Comparison of ENCODE assay signal across 8 mouse cellular contexts in genomic region chr12:88709223-88709622, GRCm38 (mm10). TPM values are rescaled to one million over a fixed set of nuclear protein-coding genes. Genes with fewer than 3 reads are reported as not detected.
A peak's percentile ranks its signal among the peaks of the same experiment; 100 is the strongest.
DNase-seq lines count a peak whose midpoint lies in the region; ATAC-seq lines count a peak whose summit lies in the region.

No protein-coding gene starts in this region.

- 0 out of 2 replicates have a peak, but pooled peaks have one; percentile 63 for ATAC-seq in heart, embryonic 11.5 days (replicated peaks; ENCODE audit: insufficient number of reproducible peaks, low FRiP score, low TSS enrichment)
- peak; percentile 83 for ATAC-seq in kidney, embryonic 15.5 days (replicated peaks; ENCODE audit: low FRiP score)
- peak; percentile 89 for ATAC-seq in megakaryocyte-erythroid progenitor cell, adult 5-6 weeks (replicated peaks; ENCODE audit: low FRiP score, low TSS enrichment, poor library complexity, severe bottlenecking)

- H3K9ac ChIP-seq in heart, embryonic 11.5 days (ENCODE audit: low read depth, low read length) = no peak overlapping the region
- H3K9ac ChIP-seq in kidney, embryonic 15.5 days = no peak overlapping the region

- no peak overlapping the region for H3K4me2 ChIP-seq in heart, embryonic 11.5 days
- no peak overlapping the region for H3K4me2 ChIP-seq in kidney, embryonic 15.5 days

- no peak overlapping the region for H3K4me3 ChIP-seq in heart, embryonic 11.5 days (ENCODE audit: low read depth, low read length)
- H3K4me3 ChIP-seq in kidney, embryonic 15.5 days (replicated peaks) = no peak overlapping the region

- no peaks in the 10 kb centered on the region for H3K9me3 ChIP-seq in heart, embryonic 11.5 days (replicated peaks; ENCODE audit: control insufficient read depth, low read length)
- H3K9me3 ChIP-seq in kidney, embryonic 15.5 days (replicated peaks) = no peaks in the 10 kb centered on the region

- H3K27ac ChIP-seq in heart, embryonic 11.5 days (ENCODE audit: low read depth, low read length) = no peak overlapping the region
- H3K27ac ChIP-seq in kidney, embryonic 15.5 days = no peak overlapping the region

- WGBS in heart, embryonic 11.5 days (ENCODE audit: insufficient replicate concordance) = 10% methylated on average over 11 of the region's 11 CpGs
- WGBS in kidney, embryonic 15.5 days = 8% methylated on average over 11 of the region's 11 CpGs

- H3K36me3 ChIP-seq in heart, embryonic 11.5 days (ENCODE audit: control insufficient read depth, insufficient read depth, low read length) = no peaks in the 10 kb centered on the region
- no peaks in the 10 kb centered on the region for H3K36me3 ChIP-seq in kidney, embryonic 15.5 days

- no peaks in the 10 kb centered on the region for H3K27me3 ChIP-seq in heart, embryonic 11.5 days (ENCODE audit: control insufficient read depth, insufficient read depth, low read length)
- H3K27me3 ChIP-seq in kidney, embryonic 15.5 days = no peaks in the 10 kb centered on the region

- peak; percentile 56 for DNase-seq in right cerebral cortex, postnatal 4 days
- DNase-seq in right cerebral cortex, postnatal 25 days = no peak
- DNase-seq in cerebellum, postnatal 10 days = peak; percentile 70 to 79
- DNase-seq in thymus, postnatal 14 days = peak; percentile 35
- no peak for DNase-seq in spleen, postnatal 14 days (ENCODE audit: low spot score in 2 of 2)

- no peaks in the 10 kb centered on the region for H3K4me1 ChIP-seq in heart, embryonic 11.5 days (ENCODE audit: control insufficient read depth, insufficient read depth, low read length)
- no peaks in the 10 kb centered on the region for H3K4me1 ChIP-seq in kidney, embryonic 15.5 days

RNA-seq across cellular contexts. Expression of gene Nrxn3, which starts 13.5 kb away (rescaled TPM):
- polyA plus RNA-seq in heart, embryonic 11.5 days (2014; fragmentation: Nextera tagmentation; extraction: Ambion mirVana) = 3.0 and 4.5 TPM in 2 replicates
- polyA plus RNA-seq in kidney, embryonic 15.5 days (2015; fragmentation: Nextera tagmentation; extraction: Ambion mirVana) = 3.8 and 5.3 TPM in 2 replicates
- total RNA-seq in megakaryocyte-erythroid progenitor cell, adult 5-6 weeks (2014; fragmentation: Nextera tagmentation) = not detected in 2 replicates
- not detected in 2 replicates for total RNA-seq in megakaryocyte-erythroid progenitor cell, adult 5-6 weeks (2017)

Comparison
In these comparisons a context has a peak if more than half of its experiments do, and no peak if none do; other contexts are left out.
1. DNase-seq: peak in right cerebral cortex, postnatal 4 days (single experiment), cerebellum, postnatal 10 days (2 of 2) and thymus, postnatal 14 days (single experiment); none in right cerebral cortex, postnatal 25 days (single experiment) and spleen, postnatal 14 days (0 of 2).
2. Peak in every context shown above with its lines, with median percentiles within 50 percentile points of each other: ATAC-seq.